Mouse (Mus musculus) midbrain, embryonic 13.5 days (tissue): ENCODE data around the gene Btrc. TPM values are rescaled to one million over a fixed set of nuclear protein-coding genes. Genes with fewer than 3 reads are reported as not detected.
A peak's percentile ranks its signal among the peaks of the same experiment; 100 is the strongest.
"Not testable (repeated sequence)": the region's sequence is repeated elsewhere in the genome, so short reads cannot be mapped to it uniquely, and the experiment has no call there.

Experiments
- ATAC-seq: fragments of 200-750 bp; cut with Nextera tagmentation; 2 replicates; pipeline ENCODE4 v1.8.0; 2017; ENCODE audit warnings: mild to moderate bottlenecking, moderate TSS enrichment, moderate library complexity
- H3K27ac ChIP-seq: fragments of 300-500 bp; sonication (generic); 2 replicates; pipeline ENCODE4 v1.5.1; 2015; ENCODE audit warnings: inconsistent platforms, mild to moderate bottlenecking, moderate library complexity
- H3K27me3 ChIP-seq: fragments of 300-500 bp; sonication (generic); 2 replicates; pipeline ENCODE4 v1.6.1; 2015; ENCODE audit warnings: mild to moderate bottlenecking, inconsistent platforms
- H3K36me3 ChIP-seq: fragments of 300-500 bp; sonication (generic); 2 replicates; pipeline ENCODE4 v1.6.1; 2015; ENCODE audit warnings: mild to moderate bottlenecking, inconsistent platforms
- H3K4me1 ChIP-seq: fragments of 300-500 bp; sonication (generic); replicated peaks from 2 replicates; pipeline ENCODE4 v1.6.1; 2015; ENCODE audit warnings: inconsistent platforms
- H3K4me2 ChIP-seq: fragments of 300-500 bp; sonication (generic); replicated peaks from 2 replicates; pipeline ENCODE4 v1.6.1; 2015; ENCODE audit warnings: moderate library complexity, mild to moderate bottlenecking, inconsistent platforms
- H3K4me3 ChIP-seq: fragments of 300-500 bp; sonication (generic); replicated peaks from 2 replicates; pipeline ENCODE4 v1.5.1; 2015; ENCODE audit warnings: mild to moderate bottlenecking, inconsistent platforms
- H3K9ac ChIP-seq: fragments of 300-500 bp; sonication (generic); replicated peaks from 2 replicates; pipeline ENCODE4 v1.6.1; 2015; ENCODE audit warnings: mild to moderate bottlenecking, inconsistent platforms
- H3K9me3 ChIP-seq: fragments of 300-500 bp; sonication (generic); 2 replicates; pipeline ENCODE4 v1.6.1; 2016; ENCODE audit warnings: mild to moderate bottlenecking, inconsistent platforms
- WGBS: fragments of 180-500 bp; shearing (Covaris S2); methylation state at CpG from one replicate; pipeline ENCODE4 v1.1.7; 2015; 5-methylcytosine and 5-hydroxymethylcytosine counted together
- polyA plus RNA-seq: library from polyadenylated mRNA; unstranded; fragments of >200 nt; fragmentation: Nextera tagmentation; extraction: Ambion mirVana; gene quantifications from 2 replicates; pipeline ENCODE4 v1.2.1, GENCODE M21; 2015

Btrc gene
- 62.7 and 63.5 TPM in 2 replicates for polyA plus RNA-seq

- H3K4me3 ChIP-seq, result peak within 1 kb of the TSS; percentile 84
- peak within 1 kb of the TSS; percentile 96 for H3K27ac ChIP-seq
- peaks cover 14% of the 10 kb centered on the region for H3K4me1 ChIP-seq
- H3K9me3 ChIP-seq, result no peaks in the 10 kb centered on the region
- no peaks in the 10 kb centered on the region for H3K27me3 ChIP-seq
- WGBS, result under 1% methylated on average over 41 of the region's 42 CpGs
- peak within 1 kb of the TSS; percentile 89 for H3K9ac ChIP-seq
- peak within 1 kb of the TSS; percentile 79 for H3K4me2 ChIP-seq
- peak; percentile 99 for ATAC-seq
- 0 out of 2 replicates have a peak, but pooled peaks cover 6% of the 10 kb centered on the region for H3K36me3 ChIP-seq
Measured at GRCm38 (mm10) chr19:45363384-45363926, at the start of gene Btrc. Gene Btrc (plus strand): TSS chr19:45363734.

- peaks cover 28% of the 10 kb centered on the region for H3K4me1 ChIP-seq
- no peak overlapping the region for H3K4me2 ChIP-seq
- no peaks in the 10 kb centered on the region for H3K9me3 ChIP-seq
- 26% methylated on average over 13 of the region's 13 CpGs for WGBS
- H3K27ac ChIP-seq, result peak overlapping the region; percentile 62
- no peak overlapping the region for H3K4me3 ChIP-seq
- no peak for ATAC-seq
- H3K36me3 ChIP-seq, result no peaks in the 10 kb centered on the region
- peaks cover 45% of the 10 kb centered on the region for H3K27me3 ChIP-seq
- no peak overlapping the region for H3K9ac ChIP-seq
Measured at GRCm38 (mm10) chr19:45317473-45317882, 46.1 kb upstream of the Btrc start.

DNA sequence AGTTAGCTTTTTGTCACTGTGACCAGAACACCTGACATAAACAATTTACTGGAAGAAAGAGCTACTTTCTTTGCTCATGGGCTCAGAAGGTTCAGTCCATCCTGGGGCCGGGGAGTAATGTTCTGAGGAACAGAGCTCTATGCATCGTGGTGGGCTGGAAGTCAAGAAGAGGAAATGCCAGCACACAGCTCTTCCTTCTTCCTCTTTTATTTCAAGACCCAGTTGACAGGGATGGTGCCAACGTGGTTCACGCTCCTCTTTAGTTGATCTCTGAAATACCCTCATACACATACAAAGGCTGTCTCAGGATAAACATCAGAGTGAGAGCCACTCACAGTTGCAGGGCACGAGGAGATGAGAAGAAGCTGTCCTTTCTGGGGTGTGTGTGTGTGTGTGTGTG lies 42.5 kb upstream of the Btrc start:
- Histone ChIP-seq H3K4me1 (peaks cover 14% of the 10 kb centered on the region), H3K9me3 (no peaks in the 10 kb centered on the region), H3K36me3 (no peaks in the 10 kb centered on the region), H3K27me3 (peaks cover 26% of the 10 kb centered on the region), H3K27ac (no peak overlapping the region), H3K4me3 (no peak overlapping the region), H3K9ac (no peak overlapping the region), H3K4me2 (no peak overlapping the region)
- no peak for ATAC-seq
- 77% methylated on average over 5 of the region's 5 CpGs for WGBS

- ATAC-seq, result no peak
- Histone ChIP-seq H3K9me3 (no peaks in the 10 kb centered on the region), H3K4me1 (peaks cover 25% of the 10 kb centered on the region), H3K27ac (peak overlapping the region; percentile 74), H3K9ac (no peak overlapping the region), H3K27me3 (peaks cover 31% of the 10 kb centered on the region), H3K4me2 (no peak overlapping the region), H3K36me3 (no peaks in the 10 kb centered on the region), H3K4me3 (no peak overlapping the region)
- 35% methylated on average over 3 of the region's 3 CpGs for WGBS
Measured at GRCm38 (mm10) chr19:45329039-45329438, 34.5 kb upstream of the Btrc start.

DNA sequence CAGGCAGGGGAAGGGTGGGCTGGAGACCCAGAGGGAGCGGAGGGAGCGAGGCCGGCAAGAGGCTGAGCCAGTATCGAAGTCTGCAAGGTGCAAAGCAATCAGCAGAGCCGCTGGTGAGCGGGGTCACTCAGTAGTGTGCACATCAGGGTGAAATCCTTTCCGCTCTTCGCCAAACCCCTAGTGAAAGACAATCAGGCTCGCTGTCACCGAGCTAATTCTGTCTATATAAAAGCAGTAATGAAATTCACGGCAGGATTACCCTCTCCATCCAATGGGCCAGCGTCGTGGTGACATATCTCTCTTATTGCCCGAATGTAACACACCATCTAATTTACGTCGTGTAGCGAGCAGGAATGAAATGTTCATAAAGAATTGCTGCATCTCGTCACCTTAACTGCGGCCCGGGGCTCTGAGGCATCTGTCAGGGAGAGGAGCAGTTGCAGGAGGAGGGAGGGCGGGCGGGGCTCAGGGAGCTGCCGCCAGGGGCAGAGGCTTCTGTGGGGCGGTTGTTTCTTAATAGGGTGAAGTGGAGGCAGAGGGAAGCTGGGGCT lies 33.7 kb upstream of the Btrc start:
- peak; percentile 78 for ATAC-seq
- WGBS, result 3% methylated on average over 24 of the region's 24 CpGs
- peak overlapping the region; percentile 25; the same call in 1 of the 2 replicates for H3K9ac ChIP-seq

DNA sequence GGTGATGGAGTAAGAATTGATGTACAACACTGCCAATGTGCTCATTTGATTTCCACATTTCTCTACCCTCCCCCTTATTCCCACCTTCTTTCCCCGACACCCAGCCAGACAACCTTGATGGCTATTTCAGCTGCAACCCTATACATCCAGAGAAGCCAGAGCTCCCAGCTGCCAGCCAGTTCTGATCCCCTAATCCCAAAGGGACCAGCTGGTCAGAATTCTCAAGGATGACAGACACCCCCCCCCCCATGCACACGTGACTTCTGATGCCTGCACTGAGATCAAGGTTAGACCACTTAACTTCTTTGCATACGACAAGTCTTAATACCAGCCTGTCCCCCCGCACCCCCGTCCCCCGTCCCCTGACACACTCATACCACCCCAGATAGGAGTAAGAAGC lies 26.8 kb upstream of the Btrc start:
- Histone ChIP-seq H3K27ac (no peak overlapping the region), H3K9me3 (no peaks in the 10 kb centered on the region), H3K9ac (no peak overlapping the region), H3K36me3 (no peaks in the 10 kb centered on the region), H3K4me1 (peaks cover 26% of the 10 kb centered on the region), H3K4me2 (no peak overlapping the region), H3K4me3 (no peak overlapping the region), H3K27me3 (no peaks in the 10 kb centered on the region)
- ATAC-seq, result no peak
- 74% methylated on average over 6 of the region's 6 CpGs for WGBS

More for the DNA sequence above, 33.7 kb upstream of the Btrc start:
- Histone ChIP-seq H3K4me3 (peak overlapping the region; percentile 22), H3K27me3 (peaks cover 31% of the 10 kb centered on the region), H3K4me2 (peak overlapping the region; percentile 47), H3K4me1 (peaks cover 25% of the 10 kb centered on the region), H3K36me3 (no peaks in the 10 kb centered on the region), H3K27ac (peak overlapping the region; percentile 74), H3K9me3 (no peaks in the 10 kb centered on the region)

DNA sequence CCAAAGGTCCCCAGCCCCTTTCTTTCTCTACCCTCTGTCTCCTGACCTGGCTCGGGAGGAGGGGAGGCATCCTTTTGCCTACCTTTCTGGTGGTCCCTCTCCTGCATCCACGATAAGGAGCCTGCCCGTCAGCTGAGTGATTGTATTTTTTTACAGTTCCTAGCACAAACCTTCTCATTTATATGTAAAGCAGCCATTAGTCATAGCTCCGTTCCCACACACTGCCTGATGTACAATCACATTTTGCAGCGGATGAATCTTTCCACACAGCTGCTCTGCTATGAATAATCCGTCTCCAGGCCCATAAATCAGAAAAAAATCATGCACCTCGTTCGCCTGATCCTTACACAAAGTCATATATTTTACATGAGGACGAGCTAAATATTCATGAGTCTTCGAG lies 25.4 kb upstream of the Btrc start:
- ATAC-seq, result peak; percentile 88
- Histone ChIP-seq H3K9me3 (no peaks in the 10 kb centered on the region), H3K36me3 (no peaks in the 10 kb centered on the region), H3K4me1 (peaks cover 26% of the 10 kb centered on the region), H3K27me3 (no peaks in the 10 kb centered on the region), H3K4me3 (no peak overlapping the region), H3K27ac (peak overlapping the region; percentile 87), H3K9ac (0 out of 2 replicates have a peak overlapping the region, but pooled peaks have one; percentile 14), H3K4me2 (peak overlapping the region; percentile 25; the same call in 1 of the 2 replicates)
- WGBS, result 20% methylated on average over 10 of the region's 10 CpGs

GRCm38 (mm10) chr19:45343941-45344340 lies 19.6 kb upstream of the Btrc start:
- Histone ChIP-seq H3K27ac (no peak overlapping the region), H3K27me3 (no peaks in the 10 kb centered on the region), H3K4me3 (no peak overlapping the region), H3K9ac (no peak overlapping the region), H3K4me1 (peaks cover 1% of the 10 kb centered on the region; the same call in 1 of the 2 replicates), H3K4me2 (no peak overlapping the region), H3K9me3 (no peaks in the 10 kb centered on the region), H3K36me3 (no peaks in the 10 kb centered on the region)
- WGBS, result 79% methylated on average over 5 of the region's 5 CpGs
- no peak for ATAC-seq

DNA sequence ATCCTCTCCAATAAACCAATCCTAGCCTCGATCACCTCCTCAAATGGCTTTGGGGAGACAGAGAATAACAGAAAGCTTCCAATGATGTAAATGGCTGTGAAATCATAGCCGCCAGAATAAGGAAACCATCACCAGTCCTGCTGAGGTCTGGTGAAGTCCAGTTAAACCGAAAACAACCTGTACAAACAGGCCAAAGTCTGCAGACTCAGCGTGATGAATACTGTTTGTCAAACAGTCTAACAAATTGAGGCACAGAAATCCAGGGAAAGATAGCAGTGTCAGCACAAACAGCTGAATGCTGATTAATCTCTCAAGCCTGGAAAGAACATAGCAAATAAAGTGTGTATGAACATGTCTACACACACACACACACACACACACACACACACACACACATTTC lies 15.3 kb upstream of the Btrc start:
- WGBS, result 73% methylated on average over 4 of the region's 4 CpGs
- no peak overlapping the region for H3K27ac ChIP-seq
- no peak overlapping the region for H3K9ac ChIP-seq
- no peaks in the 10 kb centered on the region for H3K4me1 ChIP-seq
- H3K4me2 ChIP-seq, result no peak overlapping the region
- no peak for ATAC-seq
- no peaks in the 10 kb centered on the region for H3K27me3 ChIP-seq
- H3K4me3 ChIP-seq, result no peak overlapping the region
- H3K9me3 ChIP-seq, result no peaks in the 10 kb centered on the region
- no peaks in the 10 kb centered on the region for H3K36me3 ChIP-seq

- Histone ChIP-seq H3K9ac (no peak overlapping the region), H3K9me3 (no peaks in the 10 kb centered on the region), H3K4me1 (no peaks in the 10 kb centered on the region), H3K27ac (no peak overlapping the region), H3K4me3 (no peak overlapping the region), H3K27me3 (no peaks in the 10 kb centered on the region), H3K36me3 (no peaks in the 10 kb centered on the region), H3K4me2 (no peak overlapping the region)
- ATAC-seq, result no peak
- WGBS, result 60% methylated on average over 12 of the region's 12 CpGs
Measured at GRCm38 (mm10) chr19:45350456-45350855, 13.1 kb upstream of the Btrc start.

- not testable (repeated sequence) for H3K4me2 ChIP-seq, ATAC-seq, H3K27me3 ChIP-seq, H3K4me3 ChIP-seq, H3K9me3 ChIP-seq, H3K4me1 ChIP-seq, H3K36me3 ChIP-seq, H3K9ac ChIP-seq, H3K27ac ChIP-seq
- 88% methylated on average over 7 of the region's 7 CpGs for WGBS
Measured at GRCm38 (mm10) chr19:45352706-45353105, 10.8 kb upstream of the Btrc start.

GRCm38 (mm10) chr19:45355678-45356077 lies 7.9 kb upstream of the Btrc start:
- no peak overlapping the region for H3K27ac ChIP-seq
- no peaks in the 10 kb centered on the region for H3K4me1 ChIP-seq
- no peak overlapping the region for H3K4me3 ChIP-seq
- 81% methylated on average over 6 of the region's 6 CpGs for WGBS
- no peaks in the 10 kb centered on the region for H3K27me3 ChIP-seq
- H3K4me2 ChIP-seq, result no peak overlapping the region
- H3K9ac ChIP-seq, result no peak overlapping the region
- no peaks in the 10 kb centered on the region for H3K36me3 ChIP-seq
- H3K9me3 ChIP-seq, result no peaks in the 10 kb centered on the region
- ATAC-seq, result no peak

DNA sequence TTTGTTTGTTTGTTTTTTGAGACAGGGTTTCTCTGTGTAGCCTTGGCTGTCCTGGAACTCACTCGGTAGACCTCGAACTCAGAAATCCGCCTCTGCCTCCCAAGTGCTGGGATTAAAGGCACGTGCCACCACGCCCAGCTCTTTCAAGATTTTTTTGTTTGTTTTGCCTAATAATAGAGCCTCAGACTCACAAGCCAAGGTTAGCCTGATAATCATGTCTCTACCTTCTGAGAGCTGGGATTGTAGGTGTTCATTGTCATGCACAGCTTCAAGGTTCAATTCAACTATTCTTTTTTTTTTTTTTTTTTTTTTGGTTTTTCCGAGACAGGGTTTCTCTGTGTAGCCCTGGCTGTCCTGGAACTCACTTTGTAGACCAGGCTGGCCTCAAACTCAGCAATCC lies 6.7 kb upstream of the Btrc start:
- not testable (repeated sequence) for H3K4me2 ChIP-seq, H3K36me3 ChIP-seq, ATAC-seq, H3K4me3 ChIP-seq, H3K9me3 ChIP-seq, H3K27me3 ChIP-seq, H3K4me1 ChIP-seq, H3K27ac ChIP-seq, H3K9ac ChIP-seq
- 71% methylated on average over 6 of the region's 6 CpGs for WGBS
